Mouse (Mus musculus): Measurements from ENCODE around the gene Tulp1. TPM values are rescaled to one million over a fixed set of nuclear protein-coding genes. Genes with fewer than 3 reads are reported as not detected.
"Not testable (repeated sequence)": the region's sequence is repeated elsewhere in the genome, so short reads cannot be mapped to it uniquely, and the experiment has no call there.

Gene Tulp1
- polyA plus RNA-seq, 1 experiment from 2014 or later = 1.5 TPM

DNA sequence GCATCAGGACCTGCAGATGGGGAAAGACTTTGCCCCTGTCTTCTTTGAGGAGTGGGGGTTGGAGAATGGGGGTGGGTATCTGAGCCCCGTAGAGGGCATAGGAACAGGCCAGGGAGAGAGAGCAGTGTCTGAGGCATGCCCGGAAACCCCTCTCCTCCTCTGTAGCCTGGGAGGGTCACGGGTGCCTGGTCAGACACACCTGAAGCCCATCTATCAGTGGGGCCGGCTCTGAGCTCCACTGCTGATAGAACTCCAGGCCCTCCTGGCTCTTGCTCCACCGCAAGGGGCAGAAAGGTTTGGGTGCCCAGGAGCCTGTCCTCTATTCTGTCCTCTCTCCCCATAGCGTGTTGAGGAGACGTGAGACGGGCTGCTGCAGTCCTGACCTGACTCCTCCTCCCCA is 39.3 kb downstream of the Tulp1 start:
- H3K4me2 ChIP-seq (ENCODE audit: low read length) = no peak overlapping the region
- no peak overlapping the region for H3K9ac ChIP-seq (replicated peaks; ENCODE audit: low read depth, low read length)
- H3K27me3 ChIP-seq (replicated peaks; ENCODE audit: control insufficient read depth, insufficient read depth, low read length) = no peaks in the 10 kb centered on the region
- H3K36me3 ChIP-seq (ENCODE audit: control insufficient read depth, insufficient read depth) = no peaks in the 10 kb centered on the region; the same call in 1 of the 2 replicates
- peaks cover 18% of the 10 kb centered on the region for H3K4me1 ChIP-seq (replicated peaks; ENCODE audit: control insufficient read depth, insufficient read depth, low read length)
- H3K9me3 ChIP-seq (ENCODE audit: control insufficient read depth, low read length) = no peaks in the 10 kb centered on the region
- WGBS = 93% methylated on average over 8 of the region's 8 CpGs
- H3K27ac ChIP-seq (ENCODE audit: low read length) = no peak overlapping the region
- H3K4me3 ChIP-seq (replicated peaks; ENCODE audit: low read length) = no peak overlapping the region
- no peak for ATAC-seq

DNA sequence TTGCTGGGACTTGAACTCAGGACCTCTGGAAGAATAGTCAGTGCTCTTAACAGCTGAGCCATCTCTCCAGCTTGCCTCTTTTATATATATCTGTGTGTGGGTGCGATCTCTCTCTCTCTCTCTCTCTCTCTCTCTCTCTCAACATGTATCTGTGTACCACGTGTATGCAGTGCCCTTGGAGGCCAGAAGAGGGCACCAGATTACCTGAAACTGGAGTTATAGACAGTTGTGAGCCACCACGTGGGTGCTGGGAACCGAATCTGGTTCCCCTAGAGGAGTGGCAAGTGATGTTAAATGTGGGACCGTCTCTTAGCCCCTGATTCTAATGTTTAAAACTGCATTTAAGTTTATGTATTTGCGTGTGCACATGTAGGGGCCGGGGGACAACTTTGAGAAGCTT is 40.6 kb downstream of the Tulp1 start:
- H3K4me2 ChIP-seq (ENCODE audit: low read length); H3K9ac ChIP-seq (replicated peaks; ENCODE audit: low read depth, low read length); H3K27me3 ChIP-seq (replicated peaks; ENCODE audit: control insufficient read depth, insufficient read depth, low read length); H3K4me1 ChIP-seq (replicated peaks; ENCODE audit: control insufficient read depth, insufficient read depth, low read length); H3K4me3 ChIP-seq (replicated peaks; ENCODE audit: low read length); H3K36me3 ChIP-seq (ENCODE audit: control insufficient read depth, insufficient read depth); H3K27ac ChIP-seq (ENCODE audit: low read length); ATAC-seq; H3K9me3 ChIP-seq (ENCODE audit: control insufficient read depth, low read length): not testable (repeated sequence)
- WGBS = 94% methylated on average over 7 of the region's 7 CpGs

DNA sequence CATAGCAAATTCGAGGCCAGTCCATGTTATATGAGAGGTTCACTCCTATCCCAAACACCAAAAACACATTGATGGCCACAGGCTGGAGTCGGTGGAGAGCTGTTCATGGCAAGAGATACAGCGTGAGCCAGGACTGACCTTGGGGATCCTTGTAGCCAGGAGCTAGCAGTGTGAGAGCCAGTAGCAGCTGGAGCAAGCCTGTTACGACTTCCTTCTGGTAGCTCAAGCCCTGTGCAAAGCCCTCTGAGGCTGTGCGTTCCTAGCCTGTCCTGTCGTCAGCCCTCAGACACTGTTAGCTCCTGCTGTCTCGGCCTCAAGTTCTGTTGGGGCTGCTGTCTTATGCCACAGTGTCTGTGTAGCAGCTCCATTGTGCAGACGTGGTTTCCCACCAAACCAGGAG is 41.2 kb downstream of the Tulp1 start:
- H3K27ac ChIP-seq (ENCODE audit: low read length) = no peak overlapping the region
- ATAC-seq = no peak
- WGBS = 95% methylated on average over 8 of the region's 8 CpGs

DNA sequence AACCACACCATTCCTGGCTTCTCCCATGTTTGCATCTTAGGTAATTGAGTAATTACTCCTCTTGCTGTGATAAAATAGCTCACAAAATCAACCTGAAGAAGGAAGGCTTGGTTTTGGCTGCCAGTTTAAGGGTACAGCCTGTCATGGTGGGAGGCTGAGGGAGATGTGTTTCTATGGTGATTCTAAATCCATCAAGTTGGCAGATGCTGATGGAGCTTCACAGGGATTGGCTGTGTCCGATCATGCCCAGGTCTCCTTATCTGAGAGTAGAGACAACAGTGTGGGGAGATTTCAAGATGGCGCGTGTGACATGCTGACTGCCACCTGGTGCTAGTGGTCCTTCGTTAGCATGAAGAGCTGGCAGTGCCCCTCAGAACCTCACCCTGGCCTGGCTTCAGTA is 43.3 kb downstream of the Tulp1 start:
- H3K4me1 ChIP-seq (replicated peaks; ENCODE audit: control insufficient read depth, insufficient read depth, low read length) = no peaks in the 10 kb centered on the region
- H3K9me3 ChIP-seq (ENCODE audit: control insufficient read depth, low read length) = no peaks in the 10 kb centered on the region
- no peak overlapping the region for H3K27ac ChIP-seq (ENCODE audit: low read length)
- H3K4me3 ChIP-seq (replicated peaks; ENCODE audit: low read length) = no peak overlapping the region
- no peak for ATAC-seq
- H3K4me2 ChIP-seq (ENCODE audit: low read length) = no peak overlapping the region
- 96% methylated on average over 4 of the region's 4 CpGs for WGBS
- 0 out of 2 replicates have a peak, but pooled peaks cover 2% of the 10 kb centered on the region for H3K36me3 ChIP-seq (ENCODE audit: control insufficient read depth, insufficient read depth)
- no peak overlapping the region for H3K9ac ChIP-seq (replicated peaks; ENCODE audit: low read depth, low read length)
- no peaks in the 10 kb centered on the region for H3K27me3 ChIP-seq (replicated peaks; ENCODE audit: control insufficient read depth, insufficient read depth, low read length)

More for the DNA sequence above, 41.2 kb downstream of the Tulp1 start:
- no peaks in the 10 kb centered on the region for H3K9me3 ChIP-seq (ENCODE audit: control insufficient read depth, low read length)
- H3K27me3 ChIP-seq (replicated peaks; ENCODE audit: control insufficient read depth, insufficient read depth, low read length) = no peaks in the 10 kb centered on the region
- no peak overlapping the region for H3K4me2 ChIP-seq (ENCODE audit: low read length)
- peaks cover 7% of the 10 kb centered on the region for H3K4me1 ChIP-seq (replicated peaks; ENCODE audit: control insufficient read depth, insufficient read depth, low read length)
- no peak overlapping the region for H3K4me3 ChIP-seq (replicated peaks; ENCODE audit: low read length)
- no peaks in the 10 kb centered on the region for H3K36me3 ChIP-seq (ENCODE audit: control insufficient read depth, insufficient read depth)
- H3K9ac ChIP-seq (replicated peaks; ENCODE audit: low read depth, low read length) = no peak overlapping the region

DNA sequence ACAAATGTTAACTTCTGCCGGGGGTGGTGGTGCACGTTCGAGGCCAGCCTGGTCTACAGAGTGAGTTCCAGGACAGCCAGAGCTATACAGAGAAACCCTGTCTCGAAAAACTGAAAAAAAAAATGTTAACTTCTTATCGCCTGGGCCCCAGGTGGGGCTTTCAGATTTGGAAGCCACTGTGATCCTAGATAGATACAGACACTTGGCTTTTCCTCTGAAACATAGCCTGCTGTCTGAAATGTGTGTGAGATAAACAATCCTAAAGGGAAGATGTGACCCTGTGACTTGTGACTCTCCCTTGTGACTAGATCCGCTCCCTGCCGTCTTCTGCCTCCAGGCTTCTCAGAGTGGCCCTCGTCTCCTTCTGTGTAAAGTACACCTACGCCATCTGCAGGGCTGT is 47.3 kb downstream of the Tulp1 start:
- Histone ChIP-seq H3K4me2 (ENCODE audit: low read length) (no peak overlapping the region), H3K4me3 (replicated peaks; ENCODE audit: low read length) (no peak overlapping the region), H3K27ac (ENCODE audit: low read length) (no peak overlapping the region), H3K9ac (replicated peaks; ENCODE audit: low read depth, low read length) (no peak overlapping the region), H3K27me3 (replicated peaks; ENCODE audit: control insufficient read depth, insufficient read depth, low read length) (no peaks in the 10 kb centered on the region), H3K36me3 (ENCODE audit: control insufficient read depth, insufficient read depth) (0 out of 2 replicates have a peak, but pooled peaks cover 2% of the 10 kb centered on the region), H3K9me3 (ENCODE audit: control insufficient read depth, low read length) (no peaks in the 10 kb centered on the region), H3K4me1 (replicated peaks; ENCODE audit: control insufficient read depth, insufficient read depth, low read length) (peaks cover 13% of the 10 kb centered on the region)
- 85% methylated on average over 9 of the region's 9 CpGs for WGBS
- ATAC-seq = no peak

DNA sequence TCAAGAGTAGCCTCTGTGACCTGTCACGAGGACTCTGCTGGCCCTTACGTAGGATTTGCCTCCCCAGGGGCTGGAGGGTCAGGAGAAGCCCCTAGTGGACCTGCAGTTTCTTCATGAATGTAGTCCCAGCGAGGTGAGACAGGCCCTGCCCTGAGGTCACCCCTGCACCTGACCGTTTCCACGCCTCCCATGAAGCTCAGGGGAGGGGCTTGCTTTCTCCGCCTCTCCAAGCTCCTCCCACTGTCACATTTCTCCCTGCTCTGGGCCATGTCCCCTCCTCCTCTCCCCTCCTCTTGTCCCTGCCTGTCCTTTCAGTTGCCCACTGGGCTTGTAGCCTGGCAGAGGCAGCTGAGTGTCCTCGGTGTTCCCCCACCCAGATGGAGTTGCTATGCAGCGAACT is 47.9 kb downstream of the Tulp1 start:
- H3K36me3 ChIP-seq (ENCODE audit: control insufficient read depth, insufficient read depth) = 0 out of 2 replicates have a peak, but pooled peaks cover 2% of the 10 kb centered on the region
- ATAC-seq = no peak
- H3K4me2 ChIP-seq (ENCODE audit: low read length) = no peak overlapping the region
- no peaks in the 10 kb centered on the region for H3K27me3 ChIP-seq (replicated peaks; ENCODE audit: control insufficient read depth, insufficient read depth, low read length)
- H3K4me3 ChIP-seq (replicated peaks; ENCODE audit: low read length) = no peak overlapping the region
- no peak overlapping the region for H3K9ac ChIP-seq (replicated peaks; ENCODE audit: low read depth, low read length)
- H3K4me1 ChIP-seq (replicated peaks; ENCODE audit: control insufficient read depth, insufficient read depth, low read length) = peaks cover 17% of the 10 kb centered on the region
- H3K9me3 ChIP-seq (ENCODE audit: control insufficient read depth, low read length) = no peaks in the 10 kb centered on the region
- WGBS = 57% methylated on average over 8 of the region's 8 CpGs
- H3K27ac ChIP-seq (ENCODE audit: low read length) = no peak overlapping the region

DNA sequence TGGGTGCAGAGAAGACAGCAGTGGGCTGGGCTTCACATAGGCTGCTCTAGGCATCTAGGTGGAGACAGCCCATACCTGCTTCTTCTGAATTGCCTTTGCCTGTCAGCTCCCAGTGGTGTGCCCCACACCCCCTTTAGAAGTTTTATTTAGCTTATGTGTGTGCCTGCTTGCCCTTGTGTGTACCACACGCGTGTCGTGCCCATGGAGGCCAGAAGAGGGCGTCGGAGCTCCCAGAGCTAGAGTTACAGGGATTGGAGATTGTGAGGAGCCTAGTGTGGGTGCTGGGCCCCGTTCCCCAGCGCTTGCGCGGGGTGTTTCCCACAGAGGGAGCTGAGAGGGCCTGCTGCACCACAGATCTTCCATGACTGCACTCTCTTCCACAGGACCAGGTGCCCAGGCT is 48.5 kb downstream of the Tulp1 start:
- H3K4me3 ChIP-seq (replicated peaks; ENCODE audit: low read length) = no peak overlapping the region
- H3K9ac ChIP-seq (replicated peaks; ENCODE audit: low read depth, low read length) = no peak overlapping the region
- no peaks in the 10 kb centered on the region for H3K9me3 ChIP-seq (ENCODE audit: control insufficient read depth, low read length)
- 0 out of 2 replicates have a peak, but pooled peaks cover 2% of the 10 kb centered on the region for H3K36me3 ChIP-seq (ENCODE audit: control insufficient read depth, insufficient read depth)
- no peak overlapping the region for H3K4me2 ChIP-seq (ENCODE audit: low read length)
- ATAC-seq = no peak
- no peaks in the 10 kb centered on the region for H3K27me3 ChIP-seq (replicated peaks; ENCODE audit: control insufficient read depth, insufficient read depth, low read length)
- no peak overlapping the region for H3K27ac ChIP-seq (ENCODE audit: low read length)
- 93% methylated on average over 9 of the region's 9 CpGs for WGBS
- peaks cover 17% of the 10 kb centered on the region for H3K4me1 ChIP-seq (replicated peaks; ENCODE audit: control insufficient read depth, insufficient read depth, low read length)

DNA sequence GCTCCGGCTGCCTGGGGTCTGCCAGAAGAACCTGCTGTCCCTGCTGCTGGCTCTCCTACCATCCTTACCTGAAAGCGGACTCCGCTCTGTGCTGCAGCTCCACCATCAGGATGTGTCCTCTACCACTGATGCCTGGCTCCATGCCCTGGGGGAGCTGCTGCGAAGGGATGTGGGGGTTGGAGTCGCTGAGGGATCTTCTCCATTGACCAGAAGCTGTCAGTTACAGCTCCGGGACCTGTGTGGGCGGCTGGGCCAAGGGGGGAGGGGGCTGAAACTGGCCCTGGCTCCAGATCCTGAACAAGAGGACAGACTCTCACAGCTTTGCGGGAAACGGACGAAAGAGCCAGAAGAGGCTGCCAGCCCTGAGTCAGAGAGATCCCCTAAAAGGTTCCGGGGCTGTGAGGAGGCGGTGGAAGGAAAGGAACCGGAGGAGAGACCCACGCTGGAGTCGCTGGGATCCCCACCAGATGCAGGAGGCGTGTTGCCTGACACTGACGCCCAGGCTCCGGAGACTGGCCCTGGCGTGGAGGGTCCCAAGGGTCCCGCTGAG is 49.3 kb downstream of the Tulp1 start:
- peaks cover 17% of the 10 kb centered on the region for H3K4me1 ChIP-seq (replicated peaks; ENCODE audit: control insufficient read depth, insufficient read depth, low read length)
- 76% methylated on average over 20 of the region's 20 CpGs for WGBS
- H3K4me2 ChIP-seq (ENCODE audit: low read length) = no peak overlapping the region
- H3K9me3 ChIP-seq (ENCODE audit: control insufficient read depth, low read length) = no peaks in the 10 kb centered on the region
- no peaks in the 10 kb centered on the region for H3K27me3 ChIP-seq (replicated peaks; ENCODE audit: control insufficient read depth, insufficient read depth, low read length)
- no peak overlapping the region for H3K4me3 ChIP-seq (replicated peaks; ENCODE audit: low read length)
- no peak for ATAC-seq
- no peak overlapping the region for H3K9ac ChIP-seq (replicated peaks; ENCODE audit: low read depth, low read length)
- H3K27ac ChIP-seq (ENCODE audit: low read length) = no peak overlapping the region
- 0 out of 2 replicates have a peak, but pooled peaks cover 2% of the 10 kb centered on the region for H3K36me3 ChIP-seq (ENCODE audit: control insufficient read depth, insufficient read depth)

DNA sequence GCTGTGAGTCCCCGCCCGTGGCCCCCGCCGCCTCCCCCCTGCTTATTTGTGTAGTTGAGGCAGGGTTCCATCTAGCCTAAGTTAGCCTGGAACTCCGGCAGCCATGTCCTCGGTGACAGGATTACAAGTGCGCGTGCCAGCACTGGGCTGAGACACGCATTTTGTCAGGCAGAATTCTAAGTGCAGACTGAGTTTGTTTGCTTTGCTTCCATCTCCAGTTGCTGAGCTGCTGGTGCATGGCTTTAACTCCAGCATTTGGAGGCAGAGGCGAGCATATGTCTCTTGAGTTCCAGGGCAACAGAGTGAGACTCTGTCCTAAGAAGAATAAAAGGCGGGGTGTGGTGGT is 51.2 kb downstream of the Tulp1 start:
- ATAC-seq = peak; percentile 32
- Histone ChIP-seq H3K4me2 (ENCODE audit: low read length) (peak overlapping the region; percentile 54), H3K9ac (replicated peaks; ENCODE audit: low read depth, low read length) (peak overlapping the region; percentile 84), H3K9me3 (ENCODE audit: control insufficient read depth, low read length) (no peaks in the 10 kb centered on the region), H3K4me3 (replicated peaks; ENCODE audit: low read length) (peak overlapping the region; percentile 81), H3K36me3 (ENCODE audit: control insufficient read depth, insufficient read depth) (0 out of 2 replicates have a peak, but pooled peaks cover 2% of the 10 kb centered on the region), H3K27me3 (replicated peaks; ENCODE audit: control insufficient read depth, insufficient read depth, low read length) (no peaks in the 10 kb centered on the region), H3K27ac (ENCODE audit: low read length) (peak overlapping the region; percentile 89), H3K4me1 (replicated peaks; ENCODE audit: control insufficient read depth, insufficient read depth, low read length) (peaks cover 17% of the 10 kb centered on the region)
- under 1% methylated on average over 11 of the region's 11 CpGs for WGBS

Data from forebrain, embryonic 16.5 days (tissue).